Mouse (Mus musculus) ES-Bruce4 (cell line): ENCODE measurements around the gene Stn1. TPM values are rescaled to one million over a fixed set of nuclear protein-coding genes. Genes with fewer than 3 reads are reported as not detected.

Experiments used
- H3K27ac ChIP-seq: 2 replicates; pipeline ENCODE4 v1.5.1; 2012; ENCODE audit warnings: low read length, inconsistent platforms; ENCODE audit not compliant: insufficient read depth
- H3K27me3 ChIP-seq: 2 replicates; pipeline ENCODE4 v1.6.1; 2012; ENCODE audit warnings: mild to moderate bottlenecking, low read length, inconsistent platforms; ENCODE audit not compliant: control insufficient read depth, poor library complexity, insufficient read depth, severe bottlenecking
- H3K36me3 ChIP-seq: 2 replicates; pipeline ENCODE4 v1.6.1; 2012; ENCODE audit warnings: inconsistent platforms, mild to moderate bottlenecking, low read length, moderate library complexity; ENCODE audit not compliant: control insufficient read depth, poor library complexity, insufficient read depth, severe bottlenecking
- H3K4me1 ChIP-seq: one replicate; pipeline ENCODE4 v1.8.1; 2011; ENCODE audit warnings: low read length; ENCODE audit not compliant: control insufficient read depth, insufficient read depth
- H3K4me3 ChIP-seq: 2 replicates; pipeline ENCODE4 v1.5.1; 2011; ENCODE audit warnings: low read depth, mild to moderate bottlenecking, low read length
- H3K9ac ChIP-seq: 2 replicates; pipeline ENCODE4 v1.6.1; 2012; ENCODE audit warnings: low read depth, mild to moderate bottlenecking, inconsistent platforms; ENCODE audit not compliant: poor library complexity, severe bottlenecking
- H3K9me3 ChIP-seq: replicated peaks from 2 replicates; pipeline ENCODE4 v1.6.1; 2012; ENCODE audit warnings: mild to moderate bottlenecking, low read length, inconsistent platforms; ENCODE audit not compliant: control insufficient read depth, poor library complexity, insufficient read depth, severe bottlenecking
- CTCF ChIP-seq: IDR thresholded peaks from one replicate; pipeline ENCODE4 v1.8.1; 2011; ENCODE audit warnings: low read depth, low read length
- EP300 ChIP-seq: IDR thresholded peaks from 2 replicates; pipeline ENCODE4 v1.6.1; 2011; ENCODE audit warnings: low read depth, low read length; ENCODE audit not compliant: insufficient read depth
- POLR2A ChIP-seq: IDR thresholded peaks from one replicate; pipeline ENCODE4 v1.8.1; 2011; ENCODE audit warnings: low read length; ENCODE audit not compliant: insufficient read depth
- polyA plus RNA-seq: library from polyadenylated mRNA; stranded (reverse); fragments of >200 nt; gene quantifications from 2 replicates; pipeline ENCODE4 v1.2.4, GENCODE M21; 2011; ENCODE audit warnings: low read depth; ENCODE audit not compliant: missing spikeins, insufficient read depth, insufficient read length

Stn1 gene
- polyA plus RNA-seq, 1 experiment = 41.4 TPM

DNA sequence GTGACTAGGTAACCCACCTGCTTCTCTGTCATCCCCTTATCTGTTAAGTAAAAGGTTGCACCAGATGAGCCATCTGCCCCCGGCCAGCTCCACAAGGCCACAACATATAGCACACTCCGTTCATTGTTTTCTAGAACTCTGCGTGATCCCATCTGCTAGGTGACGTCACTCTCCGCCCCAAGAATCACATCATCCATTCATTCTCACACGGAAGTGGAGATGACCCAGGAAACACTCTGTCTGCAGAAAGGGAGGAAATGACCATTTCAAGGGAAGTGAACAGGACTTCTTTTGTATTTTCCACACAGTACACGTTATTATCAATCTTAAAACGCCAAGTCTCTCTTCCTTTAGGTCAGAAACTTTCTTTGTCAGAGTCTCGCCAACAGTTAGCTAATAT is 75.9 kb downstream of the Stn1 start:
- no peak overlapping the region for H3K9ac ChIP-seq
- H3K27ac ChIP-seq = no peak overlapping the region
- no peaks in the 10 kb centered on the region for H3K4me1 ChIP-seq
- TF ChIP-seq EP300 (no peak), CTCF (no peak), POLR2A (no peak)
- no peaks in the 10 kb centered on the region for H3K36me3 ChIP-seq
- no peak overlapping the region for H3K4me3 ChIP-seq
- no peaks in the 10 kb centered on the region for H3K9me3 ChIP-seq
- no peaks in the 10 kb centered on the region for H3K27me3 ChIP-seq

DNA sequence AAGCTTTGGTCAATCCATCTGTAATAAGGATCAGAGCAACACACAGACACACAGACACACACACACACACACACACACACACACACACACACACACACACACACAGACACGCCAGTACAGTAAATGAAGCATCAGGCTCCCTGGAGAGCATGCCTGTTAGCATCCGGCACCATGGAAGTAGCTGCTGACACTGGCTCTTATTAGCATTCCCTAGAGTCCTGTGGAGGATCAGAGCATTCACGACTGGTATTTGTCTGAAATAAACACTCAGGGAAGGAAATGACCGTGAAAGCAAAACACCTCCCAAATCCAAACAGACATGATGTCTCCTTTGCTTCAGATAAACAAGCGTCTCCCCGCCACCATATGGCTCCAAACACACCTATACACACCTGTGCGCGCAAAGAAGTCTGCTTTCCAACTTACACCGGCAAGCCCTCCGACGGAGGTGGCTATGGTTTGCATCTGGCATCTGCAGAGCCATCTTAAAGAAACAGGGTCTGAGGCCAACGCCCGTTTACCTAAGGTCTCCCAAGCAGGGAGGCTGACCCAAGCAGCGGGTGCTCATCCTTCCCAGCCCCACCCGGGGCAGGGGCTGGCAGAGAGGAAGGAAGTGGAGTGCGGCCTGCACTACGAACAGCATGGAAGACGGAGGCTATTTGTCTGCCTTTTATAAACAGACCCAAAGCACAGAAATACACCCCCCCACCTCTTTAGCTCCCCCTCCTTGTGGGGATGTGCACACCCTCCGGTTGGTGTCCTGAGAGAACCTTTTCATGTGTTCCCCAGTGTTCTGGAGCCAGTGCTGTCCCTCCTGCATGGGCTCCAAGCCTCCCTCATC is 77.0 kb downstream of the Stn1 start:
- H3K4me1 ChIP-seq = no peaks in the 10 kb centered on the region
- no peak overlapping the region for H3K27ac ChIP-seq
- no peak overlapping the region for H3K9ac ChIP-seq
- no peaks in the 10 kb centered on the region for H3K36me3 ChIP-seq
- H3K4me3 ChIP-seq = no peak overlapping the region
- H3K9me3 ChIP-seq = no peaks in the 10 kb centered on the region
- no peak for TF ChIP-seq EP300
- no peak for TF ChIP-seq POLR2A
- TF ChIP-seq CTCF = no peak
- H3K27me3 ChIP-seq = no peaks in the 10 kb centered on the region

DNA sequence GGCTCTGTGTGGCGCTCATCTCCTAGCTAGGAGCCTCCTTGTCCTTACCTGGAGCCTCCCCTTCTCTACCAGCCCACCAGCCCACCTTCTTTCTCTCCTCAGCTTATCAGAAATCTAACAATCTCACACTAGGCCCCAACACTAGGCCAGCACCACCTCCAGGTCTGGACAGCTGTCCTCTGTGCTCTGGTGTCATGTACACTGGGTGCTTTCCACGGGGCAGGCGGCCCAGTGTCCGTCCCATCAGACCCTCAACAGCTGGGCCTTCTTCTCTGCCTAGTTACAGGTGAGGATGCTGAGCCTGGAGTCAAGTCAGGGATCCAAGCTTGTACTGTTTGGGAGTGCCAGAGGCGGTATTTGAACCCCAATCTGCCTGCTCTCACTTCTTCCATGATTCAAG is 78.1 kb downstream of the Stn1 start:
- no peak overlapping the region for H3K9ac ChIP-seq
- no peaks in the 10 kb centered on the region for H3K36me3 ChIP-seq
- no peak for TF ChIP-seq POLR2A
- TF ChIP-seq EP300 = no peak
- TF ChIP-seq CTCF = no peak
- no peak overlapping the region for H3K4me3 ChIP-seq
- no peak overlapping the region for H3K27ac ChIP-seq
- no peaks in the 10 kb centered on the region for H3K27me3 ChIP-seq
- H3K4me1 ChIP-seq = peaks cover 2% of the 10 kb centered on the region
- no peaks in the 10 kb centered on the region for H3K9me3 ChIP-seq

DNA sequence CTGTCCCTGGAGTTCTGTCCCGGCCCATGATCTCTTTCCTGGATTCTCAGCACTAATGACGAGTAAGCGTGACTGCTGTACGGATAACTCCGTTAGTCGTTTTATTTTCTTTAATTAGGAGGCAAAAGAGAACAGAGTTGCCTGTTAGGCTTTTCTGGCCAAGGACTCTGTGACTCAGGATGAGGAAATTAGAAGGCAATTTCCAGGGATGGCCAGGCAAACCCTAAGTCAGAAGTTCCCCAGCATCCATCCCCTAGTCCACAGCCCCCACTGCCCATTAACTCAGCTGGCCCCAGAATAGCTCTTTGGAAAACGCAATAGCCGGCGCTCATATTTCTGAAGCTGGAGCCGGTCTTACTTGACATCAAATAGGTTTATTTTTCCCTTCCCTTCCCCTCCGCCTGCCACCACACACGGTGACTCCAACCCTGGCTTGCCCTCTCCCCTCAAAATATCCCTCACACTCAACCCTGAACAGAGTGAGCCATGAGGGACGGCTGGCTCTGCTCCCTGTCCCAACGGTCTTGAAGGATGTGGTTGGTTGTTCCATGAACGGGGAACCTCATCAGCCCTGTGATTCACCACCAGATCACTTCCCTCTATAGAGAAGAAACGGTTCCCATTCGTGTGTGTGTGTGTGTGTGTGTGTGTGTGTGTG is 78.7 kb downstream of the Stn1 start:
- H3K27me3 ChIP-seq = no peaks in the 10 kb centered on the region
- H3K27ac ChIP-seq = no peak overlapping the region
- TF ChIP-seq EP300 (no peak), CTCF (no peak), POLR2A (no peak)
- H3K9ac ChIP-seq = no peak overlapping the region
- H3K4me3 ChIP-seq = no peak overlapping the region
- H3K9me3 ChIP-seq = no peaks in the 10 kb centered on the region
- H3K36me3 ChIP-seq = no peaks in the 10 kb centered on the region
- peaks cover 2% of the 10 kb centered on the region for H3K4me1 ChIP-seq

DNA sequence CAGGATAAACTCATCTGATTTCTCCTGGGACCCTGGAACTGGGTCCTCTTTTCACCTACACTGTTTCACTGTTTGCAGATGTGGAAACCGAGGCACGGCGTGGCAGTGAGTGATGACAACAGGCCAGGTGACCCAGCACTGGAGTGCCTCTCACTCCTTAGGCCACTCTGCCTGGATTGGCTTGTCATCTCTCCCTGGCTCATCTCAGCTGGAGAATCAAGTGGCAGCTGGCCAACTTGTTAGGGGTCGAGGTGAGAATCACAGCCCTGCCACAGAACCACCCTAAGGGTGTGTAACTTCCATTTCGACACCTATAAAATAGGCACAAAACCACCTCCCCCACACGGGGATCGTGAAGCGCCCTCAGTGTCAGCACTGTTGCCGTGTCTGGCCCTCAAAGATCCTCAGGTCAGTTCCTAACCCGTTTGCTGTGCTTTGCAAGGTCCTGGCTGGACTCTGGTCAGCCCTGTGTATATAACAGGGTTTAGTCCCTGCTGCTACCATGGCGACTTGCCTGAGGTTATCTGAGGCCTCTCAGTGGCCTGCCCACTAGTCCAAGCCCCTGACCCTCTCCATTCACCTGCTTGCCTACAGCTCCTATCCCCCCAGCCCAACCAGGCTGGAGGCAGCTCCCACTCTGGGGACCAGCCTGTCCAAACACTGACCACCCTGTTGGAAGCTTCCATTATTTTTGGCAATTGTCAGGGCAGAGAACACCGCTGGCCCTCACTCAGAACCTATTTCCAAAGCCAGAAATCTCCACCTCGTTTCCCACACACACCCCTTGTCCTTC is 79.4 kb downstream of the Stn1 start:
- Histone ChIP-seq H3K27me3 (no peaks in the 10 kb centered on the region), H3K9ac (no peak overlapping the region), H3K27ac (no peak overlapping the region), H3K9me3 (no peaks in the 10 kb centered on the region), H3K4me3 (no peak overlapping the region), H3K36me3 (no peaks in the 10 kb centered on the region), H3K4me1 (peaks cover 6% of the 10 kb centered on the region)
- TF ChIP-seq POLR2A (no peak), CTCF (no peak), EP300 (no peak)

DNA sequence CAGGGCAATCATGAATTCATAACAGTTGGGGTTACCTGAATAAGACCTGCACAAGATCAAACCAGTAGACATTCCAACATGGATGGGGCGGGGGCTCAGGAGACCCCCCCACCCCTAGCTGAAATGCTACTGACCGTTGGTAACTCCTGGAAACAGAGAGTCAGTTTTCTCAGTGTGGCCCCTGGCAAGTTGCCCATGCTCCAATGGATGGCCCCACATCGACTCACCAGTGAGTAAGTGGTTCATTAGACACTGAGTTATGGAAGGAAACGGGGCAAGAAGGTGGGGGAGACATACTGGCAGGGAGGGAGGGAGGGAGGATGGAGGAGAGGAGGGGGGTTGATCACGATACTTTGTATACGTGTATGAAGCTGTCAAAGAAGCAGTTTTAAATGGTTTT is 81.3 kb downstream of the Stn1 start:
- TF ChIP-seq EP300 = no peak
- TF ChIP-seq POLR2A = no peak
- no peak for TF ChIP-seq CTCF
- Histone ChIP-seq H3K9ac (no peak overlapping the region), H3K9me3 (no peaks in the 10 kb centered on the region), H3K4me3 (no peak overlapping the region), H3K27me3 (no peaks in the 10 kb centered on the region), H3K4me1 (peaks cover 15% of the 10 kb centered on the region), H3K27ac (no peak overlapping the region), H3K36me3 (no peaks in the 10 kb centered on the region)
